Mouse (Mus musculus): Measurements from ENCODE around the gene Ocrl.

The Ocrl gene

GRCm38 (mm10) chrX:47912306-47912792 lies at the start of gene Ocrl:
Ocrl (plus strand) TSS chrX:47912387.
- peak; percentile 53 for DNase-seq (ENCODE audit: low spot score)

GRCm38 (mm10) chrX:47880052-47880451 lies 32.1 kb upstream of the Ocrl start:
- DNase-seq (ENCODE audit: low spot score), result peak; percentile 5

- no peak for DNase-seq (ENCODE audit: low spot score)
Measured at GRCm38 (mm10) chrX:47882813-47883212, 29.4 kb upstream of the Ocrl start.

- no peak for DNase-seq (ENCODE audit: low spot score)
Measured at GRCm38 (mm10) chrX:47887401-47887800, 24.8 kb upstream of the Ocrl start.

- no peak for DNase-seq (ENCODE audit: low spot score)
Measured at GRCm38 (mm10) chrX:47891243-47891906, 20.8 kb upstream of the Ocrl start.

GRCm38 (mm10) chrX:47891907-47892430 lies 20.2 kb upstream of the Ocrl start:
- DNase-seq (ENCODE audit: low spot score), result no peak

- no peak for DNase-seq (ENCODE audit: low spot score)
Measured at GRCm38 (mm10) chrX:47892431-47893024, 19.7 kb upstream of the Ocrl start, which contains the start of gene Smarca1. Smarca1 (minus strand) TSS chrX:47892974.

- DNase-seq (ENCODE audit: low spot score), result no peak
Measured at GRCm38 (mm10) chrX:47912904-47913542, 836 bp downstream of the Ocrl start.

GRCm38 (mm10) chrX:47913543-47913938 lies 1.4 kb downstream of the Ocrl start:
- DNase-seq (ENCODE audit: low spot score), result no peak

GRCm38 (mm10) chrX:47916831-47917230 lies 4.6 kb downstream of the Ocrl start:
- DNase-seq (ENCODE audit: low spot score), result no peak

- DNase-seq (ENCODE audit: low spot score), result no peak
Measured at GRCm38 (mm10) chrX:47920541-47920940, 8.4 kb downstream of the Ocrl start.

- no peak for DNase-seq (ENCODE audit: low spot score)
Measured at GRCm38 (mm10) chrX:47927981-47928380, 15.8 kb downstream of the Ocrl start.

- no peak for DNase-seq (ENCODE audit: low spot score)
Measured at GRCm38 (mm10) chrX:47930449-47930848, 18.3 kb downstream of the Ocrl start.

GRCm38 (mm10) chrX:47934352-47934751 lies 22.2 kb downstream of the Ocrl start:
- DNase-seq (ENCODE audit: low spot score), result no peak

GRCm38 (mm10) chrX:47936885-47937284 lies 24.7 kb downstream of the Ocrl start:
- no peak for DNase-seq (ENCODE audit: low spot score)

GRCm38 (mm10) chrX:47937740-47938139 lies 25.6 kb downstream of the Ocrl start:
- no peak for DNase-seq (ENCODE audit: low spot score)

- no peak for DNase-seq (ENCODE audit: low spot score)
Measured at GRCm38 (mm10) chrX:47949729-47950128, 37.5 kb downstream of the Ocrl start.

GRCm38 (mm10) chrX:47962579-47962978 lies 50.4 kb downstream of the Ocrl start:
- no peak for DNase-seq (ENCODE audit: low spot score)

GRCm38 (mm10) chrX:47970371-47970770 lies 58.2 kb downstream of the Ocrl start:
- DNase-seq (ENCODE audit: low spot score), result no peak

GRCm38 (mm10) chrX:47970864-47971263 lies 58.7 kb downstream of the Ocrl start:
- DNase-seq (ENCODE audit: low spot score), result no peak

GRCm38 (mm10) chrX:47971366-47972128 lies 59.4 kb downstream of the Ocrl start:
- DNase-seq (ENCODE audit: low spot score), result no peak

- DNase-seq (ENCODE audit: low spot score), result no peak
Measured at GRCm38 (mm10) chrX:47976551-47976950, 64.4 kb downstream of the Ocrl start.
